Mouse (Mus musculus) lung, embryonic 14.5 days (tissue): ENCODE measurements around the gene Lyz1. TPM values are rescaled to one million over a fixed set of nuclear protein-coding genes. Genes with fewer than 3 reads are reported as not detected.
A peak's percentile ranks its signal among the peaks of the same experiment; 100 is the strongest.

Experiments used
- ATAC-seq: fragments of 200-750 bp; cut with Nextera tagmentation; 2 replicates; pipeline ENCODE4 v1.8.0; 2017; ENCODE audit warnings: mild to moderate bottlenecking, moderate TSS enrichment, moderate library complexity; ENCODE audit not compliant: insufficient read depth
- DNase-seq: peaks from one replicate; pipeline ENCODE4 v3.0.0-alpha.2; 2015
- H3K27ac ChIP-seq: fragments of 300-500 bp; sonication (generic); 2 replicates; pipeline ENCODE4 v1.5.1; 2014; ENCODE audit warnings: low read depth, mild to moderate bottlenecking, moderate library complexity
- H3K27me3 ChIP-seq: fragments of 300-500 bp; sonication (generic); 2 replicates; pipeline ENCODE4 v1.6.1; 2014; ENCODE audit warnings: low read length, control low read depth; ENCODE audit not compliant: insufficient read depth
- H3K36me3 ChIP-seq: fragments of 300-500 bp; sonication (generic); 2 replicates; pipeline ENCODE4 v1.6.1; 2014; ENCODE audit warnings: control low read depth; ENCODE audit not compliant: insufficient read depth
- H3K4me1 ChIP-seq: fragments of 300-500 bp; sonication (generic); 2 replicates; pipeline ENCODE4 v1.6.1; 2014; ENCODE audit warnings: antibody characterized with exemption, control low read depth; ENCODE audit not compliant: insufficient read depth
- H3K4me2 ChIP-seq: fragments of 300-500 bp; sonication (generic); 2 replicates; pipeline ENCODE4 v1.6.1; 2014; ENCODE audit warnings: mild to moderate bottlenecking
- H3K4me3 ChIP-seq: fragments of 300-500 bp; sonication (generic); 2 replicates; pipeline ENCODE4 v1.5.1; 2014; ENCODE audit warnings: low read depth, low read length
- H3K9ac ChIP-seq: fragments of 300-500 bp; sonication (generic); 2 replicates; pipeline ENCODE4 v1.6.1; 2014
- H3K9me3 ChIP-seq: fragments of 300-500 bp; sonication (generic); 2 replicates; pipeline ENCODE4 v1.6.1; 2016; ENCODE audit warnings: low read depth, low read length, control low read depth
- CTCF ChIP-seq: IDR thresholded peaks from 2 replicates; pipeline ENCODE4 v1.5.1; 2016; ENCODE audit warnings: antibody characterized with exemption, low read depth
- WGBS: fragments of 180-500 bp; shearing (Covaris S2); extraction: QIAGEN DNeasy Blood & Tissue Kit; methylation state at CpG from one replicate; pipeline ENCODE4 v1.1.7; 2014; 5-methylcytosine and 5-hydroxymethylcytosine counted together
- polyA plus RNA-seq: library from polyadenylated mRNA; unstranded; fragments of >200 nt; fragmentation: Nextera tagmentation; extraction: Ambion mirVana; gene quantifications from 2 replicates; pipeline ENCODE4 v1.2.1, GENCODE M21; 2014

Gene Lyz1
- polyA plus RNA-seq, 1 experiment from 2014 or later, result not detected

DNA sequence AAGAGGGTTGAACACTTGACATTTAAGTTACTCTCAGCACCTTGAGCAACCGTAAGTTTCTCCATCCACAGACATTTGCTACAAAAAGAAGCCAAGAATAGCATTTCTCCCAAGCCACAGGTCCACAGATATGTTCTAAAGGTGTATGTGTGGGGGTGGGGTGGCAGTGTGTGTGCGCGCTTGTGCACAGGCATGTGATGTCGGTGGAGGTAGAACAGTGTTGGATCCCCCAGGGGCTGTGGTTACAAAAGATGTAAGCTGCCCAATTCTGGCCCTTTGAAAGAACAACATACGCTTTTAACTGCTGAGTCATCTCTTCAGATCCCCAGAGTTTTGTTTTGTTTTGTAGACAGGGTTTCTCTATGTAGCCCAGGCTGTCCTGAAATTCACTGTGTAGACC lies 30.0 kb upstream of the Lyz1 start:
- Histone ChIP-seq H3K4me1 (no peaks in the 10 kb centered on the region), H3K9me3 (no peaks in the 10 kb centered on the region), H3K9ac (no peak overlapping the region), H3K27me3 (no peaks in the 10 kb centered on the region), H3K4me3 (no peak overlapping the region), H3K36me3 (no peaks in the 10 kb centered on the region), H3K27ac (no peak overlapping the region), H3K4me2 (no peak overlapping the region)
- ATAC-seq, result no peak
- no peak for DNase-seq
- 86% methylated on average over 5 of the region's 5 CpGs for WGBS
- no peak for TF ChIP-seq CTCF

GRCm38 (mm10) chr10:117320571-117320981 lies 27.9 kb upstream of the Lyz1 start:
- no peak overlapping the region for H3K9ac ChIP-seq
- no peak for DNase-seq
- H3K4me2 ChIP-seq, result no peak overlapping the region
- no peak overlapping the region for H3K4me3 ChIP-seq
- no peaks in the 10 kb centered on the region for H3K36me3 ChIP-seq
- no peaks in the 10 kb centered on the region for H3K9me3 ChIP-seq
- TF ChIP-seq CTCF, result no peak
- H3K27me3 ChIP-seq, result no peaks in the 10 kb centered on the region
- no peaks in the 10 kb centered on the region for H3K4me1 ChIP-seq
- ATAC-seq, result no peak
- 84% methylated on average over 3 of the region's 3 CpGs for WGBS
- H3K27ac ChIP-seq, result no peak overlapping the region

GRCm38 (mm10) chr10:117316391-117316790 lies 23.7 kb upstream of the Lyz1 start:
- H3K27me3 ChIP-seq, result no peaks in the 10 kb centered on the region
- no peak overlapping the region for H3K4me3 ChIP-seq
- H3K9me3 ChIP-seq, result no peaks in the 10 kb centered on the region
- H3K27ac ChIP-seq, result no peak overlapping the region
- no peaks in the 10 kb centered on the region for H3K4me1 ChIP-seq
- DNase-seq (no peak), ATAC-seq (peak; percentile 21; the same call in 1 of the 2 replicates)
- WGBS, result 82% methylated on average over 11 of the region's 11 CpGs
- no peaks in the 10 kb centered on the region for H3K36me3 ChIP-seq
- H3K4me2 ChIP-seq, result no peak overlapping the region
- no peak overlapping the region for H3K9ac ChIP-seq
- no peak for TF ChIP-seq CTCF

- Histone ChIP-seq H3K4me3 (no peak overlapping the region), H3K36me3 (no peaks in the 10 kb centered on the region), H3K9me3 (no peaks in the 10 kb centered on the region), H3K4me1 (no peaks in the 10 kb centered on the region), H3K27ac (no peak overlapping the region), H3K27me3 (no peaks in the 10 kb centered on the region), H3K9ac (no peak overlapping the region), H3K4me2 (no peak overlapping the region)
- ATAC-seq, result no peak
- no peak for DNase-seq
- 85% methylated on average over 2 of the region's 2 CpGs for WGBS
- TF ChIP-seq CTCF, result no peak
Measured at GRCm38 (mm10) chr10:117313133-117313532, 20.5 kb upstream of the Lyz1 start.

DNA sequence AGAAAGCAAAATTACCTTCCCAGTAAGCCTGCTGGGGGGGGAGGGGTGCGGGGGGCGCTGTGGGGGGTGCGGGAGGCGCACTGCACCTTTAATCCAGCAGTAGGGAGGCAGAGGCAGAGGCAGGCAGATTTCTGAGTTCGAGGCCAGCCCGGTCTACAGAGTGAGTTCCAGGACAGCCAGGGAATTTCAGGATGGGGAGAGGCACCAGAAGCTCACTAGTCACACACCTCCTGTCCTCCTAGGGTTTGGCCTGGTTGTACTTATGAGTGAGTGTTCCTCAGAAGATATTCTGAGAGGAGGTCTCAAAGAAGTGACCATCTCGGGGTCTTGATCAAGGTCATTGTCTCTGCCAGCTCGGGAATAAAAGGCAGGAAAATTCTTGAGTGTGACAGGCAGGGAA lies 19.5 kb upstream of the Lyz1 start:
- TF ChIP-seq CTCF, result no peak

GRCm38 (mm10) chr10:117304371-117304770 lies 11.7 kb upstream of the Lyz1 start:
- Histone ChIP-seq H3K4me3 (no peak overlapping the region), H3K4me2 (no peak overlapping the region), H3K27ac (no peak overlapping the region), H3K36me3 (no peaks in the 10 kb centered on the region), H3K9me3 (no peaks in the 10 kb centered on the region), H3K9ac (no peak overlapping the region), H3K27me3 (no peaks in the 10 kb centered on the region), H3K4me1 (no peaks in the 10 kb centered on the region)
- no peak for TF ChIP-seq CTCF
- DNase-seq (no peak), ATAC-seq (no peak)
- 85% methylated on average over 5 of the region's 5 CpGs for WGBS

More for the DNA sequence above, 19.5 kb upstream of the Lyz1 start:
- no peak overlapping the region for H3K4me3 ChIP-seq
- H3K27me3 ChIP-seq, result no peaks in the 10 kb centered on the region
- H3K36me3 ChIP-seq, result no peaks in the 10 kb centered on the region
- DNase-seq, result no peak
- H3K4me1 ChIP-seq, result no peaks in the 10 kb centered on the region
- no peak overlapping the region for H3K27ac ChIP-seq
- WGBS, result 77% methylated on average over 8 of the region's 8 CpGs
- H3K4me2 ChIP-seq, result no peak overlapping the region
- no peak overlapping the region for H3K9ac ChIP-seq
- ATAC-seq, result no peak
- H3K9me3 ChIP-seq, result no peaks in the 10 kb centered on the region

GRCm38 (mm10) chr10:117301688-117302087 lies 9.0 kb upstream of the Lyz1 start:
- no peak overlapping the region for H3K27ac ChIP-seq
- no peak for TF ChIP-seq CTCF
- DNase-seq, result peak; percentile 9
- no peaks in the 10 kb centered on the region for H3K36me3 ChIP-seq
- 77% methylated on average over 1 of the region's 1 CpGs for WGBS
- H3K4me3 ChIP-seq, result no peak overlapping the region
- H3K27me3 ChIP-seq, result no peaks in the 10 kb centered on the region
- no peak overlapping the region for H3K4me2 ChIP-seq
- no peaks in the 10 kb centered on the region for H3K4me1 ChIP-seq
- no peak for ATAC-seq
- H3K9ac ChIP-seq, result no peak overlapping the region
- no peaks in the 10 kb centered on the region for H3K9me3 ChIP-seq

DNA sequence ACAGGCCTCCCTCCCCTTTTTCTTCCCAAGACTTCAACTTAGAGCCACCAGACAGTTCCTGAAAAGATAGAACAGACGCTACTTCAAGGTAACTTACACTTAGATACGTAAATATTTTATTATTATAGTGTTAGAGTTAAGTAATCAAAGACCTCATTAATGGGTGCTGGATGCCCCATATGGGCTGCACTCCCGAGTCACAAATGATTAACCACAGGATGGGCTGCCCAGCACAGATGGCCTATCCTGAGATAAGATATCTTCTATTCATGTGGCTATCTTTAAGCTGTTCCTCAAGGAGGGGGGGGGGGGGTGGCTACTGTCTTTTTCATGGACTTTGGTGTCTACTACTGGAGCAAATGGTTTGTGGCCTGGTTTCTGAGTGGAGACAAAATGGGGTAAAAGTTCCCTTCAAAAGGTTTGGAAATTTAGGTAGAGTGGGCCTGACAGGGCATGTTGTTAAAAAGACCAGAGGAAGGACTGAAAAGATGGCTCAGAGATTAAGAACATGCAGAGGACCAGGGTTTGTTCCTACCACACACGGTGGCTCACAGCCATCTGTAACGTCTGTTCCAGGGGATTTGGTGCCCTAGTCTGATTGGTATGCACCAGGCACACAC lies 7.3 kb upstream of the Lyz1 start:
- H3K27ac ChIP-seq, result no peak overlapping the region
- H3K27me3 ChIP-seq, result no peaks in the 10 kb centered on the region
- ATAC-seq (no peak), DNase-seq (no peak)
- H3K4me3 ChIP-seq, result no peak overlapping the region
- TF ChIP-seq CTCF, result no peak
- no peaks in the 10 kb centered on the region for H3K36me3 ChIP-seq
- H3K9me3 ChIP-seq, result no peaks in the 10 kb centered on the region
- 72% methylated on average over 5 of the region's 5 CpGs for WGBS
- no peak overlapping the region for H3K9ac ChIP-seq
- no peak overlapping the region for H3K4me2 ChIP-seq
- H3K4me1 ChIP-seq, result no peaks in the 10 kb centered on the region
